ENCODE assay signal across 27 mouse cellular contexts in genomic region chr13:109643419-109643818, GRCm38 (mm10).
A peak's percentile ranks its signal among the peaks of the same experiment; 100 is the strongest.
DNase-seq lines count a peak whose midpoint lies in the region; ATAC-seq and TF ChIP-seq lines count a peak whose summit lies in the region.
"Had no signal": no experiment of that assay in that cellular context is flagged by ENCODE, and none has a peak within 500 bp of the region (broad histone marks: within the 10 kb centered on the region; RNA-seq: fewer than 3 reads in every experiment).

No protein-coding gene starts in this region.

- H3K4me3 ChIP-seq in liver, embryonic 12.5 days, result no peak overlapping the region
- no peak overlapping the region for H3K4me3 ChIP-seq in ES-Bruce4 (ENCODE audit: low read depth, low read length)
- H3K4me3 ChIP-seq in liver, embryonic 13.5 days (replicated peaks), result no peak overlapping the region
- H3K4me3 ChIP-seq in midbrain, embryonic 13.5 days (replicated peaks), result no peak overlapping the region
- H3K4me3 ChIP-seq: heart, adult 2 months; heart, embryonic 13.5 days; kidney, embryonic 15.5 days; layer of hippocampus, adult 2 months; left cerebral cortex, adult 2 months had no signal

- H3K27me3 ChIP-seq in liver, embryonic 12.5 days (replicated peaks), result no peaks in the 10 kb centered on the region
- no peaks in the 10 kb centered on the region for H3K27me3 ChIP-seq in ES-Bruce4 (ENCODE audit: control insufficient read depth, insufficient read depth, low read length, poor library complexity, severe bottlenecking)
- H3K27me3 ChIP-seq in liver, embryonic 13.5 days, result no peaks in the 10 kb centered on the region
- H3K27me3 ChIP-seq in midbrain, embryonic 13.5 days, result no peaks in the 10 kb centered on the region
- H3K27me3 ChIP-seq: heart, embryonic 13.5 days; kidney, embryonic 15.5 days had no signal

- TF ChIP-seq CTCF in ES-Bruce4 (IDR thresholded peaks at IDR 0.05; ENCODE audit: low read depth, low read length), result no peak

- peak overlapping the region; percentile 60 for H3K4me2 ChIP-seq in liver, embryonic 12.5 days
- H3K4me2 ChIP-seq in liver, embryonic 13.5 days, result peak overlapping the region; percentile 49
- no peak overlapping the region for H3K4me2 ChIP-seq in midbrain, embryonic 13.5 days (replicated peaks)
- H3K4me2 ChIP-seq: heart, embryonic 13.5 days; hindbrain, embryonic 14.5 days; kidney, embryonic 15.5 days; lung, embryonic 14.5 days; midbrain, embryonic 11.5 days had no signal

- peak overlapping the region; percentile 84 for H3K27ac ChIP-seq in liver, embryonic 12.5 days
- H3K27ac ChIP-seq in ES-Bruce4 (ENCODE audit: insufficient read depth, low read length), result peak overlapping the region; percentile 61; the same call in 1 of the 2 replicates
- peak overlapping the region; percentile 91 for H3K27ac ChIP-seq in liver, embryonic 13.5 days
- H3K27ac ChIP-seq in midbrain, embryonic 13.5 days, result no peak overlapping the region
- H3K27ac ChIP-seq: heart, adult 2 months; heart, embryonic 13.5 days; hindbrain, embryonic 14.5 days; kidney, embryonic 15.5 days; layer of hippocampus, adult 2 months; left cerebral cortex, adult 2 months had no signal

- no peaks in the 10 kb centered on the region for H3K9me3 ChIP-seq in liver, embryonic 12.5 days (replicated peaks)
- no peaks in the 10 kb centered on the region for H3K9me3 ChIP-seq in ES-Bruce4 (replicated peaks; ENCODE audit: control insufficient read depth, insufficient read depth, low read length, poor library complexity, severe bottlenecking)
- no peaks in the 10 kb centered on the region for H3K9me3 ChIP-seq in liver, embryonic 13.5 days (replicated peaks)
- no peaks in the 10 kb centered on the region for H3K9me3 ChIP-seq in midbrain, embryonic 13.5 days
- H3K9me3 ChIP-seq: heart, embryonic 13.5 days; kidney, embryonic 15.5 days had no signal

- no peak for DNase-seq in liver
- no peak for DNase-seq in liver, embryonic 13.5 days
- no peak for DNase-seq in urinary bladder, adult 18-20 months (ENCODE audit: low spot score in 2 of 2)
- DNase-seq in kidney, postnatal 25 days, result no peak
- DNase-seq: adrenal gland, adult 8-10 months; cerebellum, adult 18-20 months; cerebellum, postnatal 10 days; forebrain, postnatal 0 days; heart, adult 2 months; heart, postnatal 10 days; kidney, adult 11 months; kidney, postnatal 36 days; left cerebral cortex, postnatal 4 days; lung, embryonic 14.5 days; lung, postnatal 14 days; retina, postnatal 1 day; right cerebral cortex, postnatal 14 days; thymus, postnatal 4 days had no signal

- peaks cover 85% of the 10 kb centered on the region for H3K4me1 ChIP-seq in liver, embryonic 12.5 days
- peaks cover 3% of the 10 kb centered on the region for H3K4me1 ChIP-seq in ES-Bruce4 (ENCODE audit: control insufficient read depth, insufficient read depth, low read length)
- peaks cover 76% of the 10 kb centered on the region for H3K4me1 ChIP-seq in liver, embryonic 13.5 days (replicated peaks)
- H3K4me1 ChIP-seq in midbrain, embryonic 13.5 days (replicated peaks), result peaks cover 21% of the 10 kb centered on the region

- WGBS in liver, embryonic 12.5 days (ENCODE audit: insufficient replicate concordance), result 63% methylated on average over 3 of the region's 3 CpGs
- WGBS in liver, embryonic 13.5 days (ENCODE audit: insufficient replicate concordance), result 60% methylated on average over 3 of the region's 3 CpGs
- WGBS in midbrain, embryonic 13.5 days, result 59% methylated on average over 3 of the region's 3 CpGs

- H3K36me3 ChIP-seq in liver, embryonic 12.5 days, result no peaks in the 10 kb centered on the region
- no peaks in the 10 kb centered on the region for H3K36me3 ChIP-seq in ES-Bruce4 (ENCODE audit: control insufficient read depth, insufficient read depth, low read length, poor library complexity, severe bottlenecking)
- no peaks in the 10 kb centered on the region for H3K36me3 ChIP-seq in liver, embryonic 13.5 days
- no peaks in the 10 kb centered on the region for H3K36me3 ChIP-seq in midbrain, embryonic 13.5 days
- H3K36me3 ChIP-seq: heart, embryonic 13.5 days; kidney, embryonic 15.5 days had no signal

- TF ChIP-seq POLR2A in ES-Bruce4 (IDR thresholded peaks at IDR 0.05; ENCODE audit: insufficient read depth, low read length), result no peak

- H3K9ac ChIP-seq in liver, embryonic 12.5 days, result no peak overlapping the region
- H3K9ac ChIP-seq in ES-Bruce4 (ENCODE audit: low read depth, poor library complexity, severe bottlenecking), result no peak overlapping the region
- H3K9ac ChIP-seq in liver, embryonic 13.5 days, result peak overlapping the region; percentile 34
- no peak overlapping the region for H3K9ac ChIP-seq in midbrain, embryonic 13.5 days (replicated peaks)
- H3K9ac ChIP-seq: forebrain, postnatal 0 days; heart, embryonic 13.5 days; hindbrain, embryonic 14.5 days; kidney, embryonic 15.5 days; lung, embryonic 14.5 days had no signal

- TF ChIP-seq EP300 in ES-Bruce4 (IDR thresholded peaks at IDR 0.05; ENCODE audit: insufficient read depth, low read depth, low read length), result no peak

- ATAC-seq in liver, embryonic 12.5 days, result no peak
- no peak for ATAC-seq in liver, embryonic 13.5 days (ENCODE audit: low read depth)
- no peak for ATAC-seq in midbrain, embryonic 13.5 days
- ATAC-seq: forebrain, postnatal 0 days had no signal
